Mouse (Mus musculus): ENCODE data around the gene Sod3. TPM values are rescaled to one million over a fixed set of nuclear protein-coding genes. Genes with fewer than 3 reads are reported as not detected.

Gene Sod3
- total and polyA plus RNA-seq, 2 experiments: 7.1 to 35.5 TPM

- DNase-seq (ENCODE audit: extremely low read depth, low read depth, low spot score): peak; percentile 6
- 94% methylated on average over 5 of the region's 5 CpGs for WGBS
- Histone ChIP-seq H3K9ac (ENCODE audit: low read depth, low read length) (no peak overlapping the region), H3K4me3 (ENCODE audit: insufficient read depth, low read depth, low read length) (no peak overlapping the region), H3K79me2 (ENCODE audit: control insufficient read depth, insufficient read depth, low read length) (no peaks in the 10 kb centered on the region), H3K4me1 (ENCODE audit: control insufficient read depth, insufficient read depth, low read length) (no peaks in the 10 kb centered on the region), H3K27me3 (ENCODE audit: control insufficient read depth, insufficient read depth, low read length) (no peaks in the 10 kb centered on the region), H3K27ac (replicated peaks; ENCODE audit: insufficient read depth, low read depth, low read length) (no peak overlapping the region), H3K36me3 (ENCODE audit: control insufficient read depth, insufficient read depth, low read length) (no peaks in the 10 kb centered on the region)
- no peak for TF ChIP-seq POLR2A (IDR thresholded peaks at IDR 0.05; ENCODE audit: extremely low read depth, insufficient read depth, low read length)
- no peak for TF ChIP-seq CTCF (IDR thresholded peaks at IDR 0.05; ENCODE audit: low read depth, low read length)
Measured at GRCm38 (mm10) chr5:52383748-52384147, 20.2 kb downstream of the Sod3 start.

- DNase-seq (ENCODE audit: extremely low read depth, low read depth, low spot score): no peak
- Histone ChIP-seq H3K27me3 (ENCODE audit: control insufficient read depth, insufficient read depth, low read length) (no peaks in the 10 kb centered on the region), H3K4me3 (ENCODE audit: insufficient read depth, low read depth, low read length) (no peak overlapping the region), H3K9ac (ENCODE audit: low read depth, low read length) (no peak overlapping the region), H3K4me1 (ENCODE audit: control insufficient read depth, insufficient read depth, low read length) (no peaks in the 10 kb centered on the region), H3K27ac (replicated peaks; ENCODE audit: insufficient read depth, low read depth, low read length) (no peak overlapping the region), H3K36me3 (ENCODE audit: control insufficient read depth, insufficient read depth, low read length) (peaks cover 6% of the 10 kb centered on the region), H3K79me2 (ENCODE audit: control insufficient read depth, insufficient read depth, low read length) (no peaks in the 10 kb centered on the region)
- no peak for TF ChIP-seq POLR2A (IDR thresholded peaks at IDR 0.05; ENCODE audit: extremely low read depth, insufficient read depth, low read length)
- no peak for TF ChIP-seq CTCF (IDR thresholded peaks at IDR 0.05; ENCODE audit: low read depth, low read length)
- WGBS: 88% methylated on average over 2 of the region's 2 CpGs
Measured at GRCm38 (mm10) chr5:52386016-52386415, 22.4 kb downstream of the Sod3 start.

- Histone ChIP-seq H3K4me1 (ENCODE audit: control insufficient read depth, insufficient read depth, low read length) (no peaks in the 10 kb centered on the region), H3K4me3 (ENCODE audit: insufficient read depth, low read depth, low read length) (no peak overlapping the region), H3K9ac (ENCODE audit: low read depth, low read length) (no peak overlapping the region), H3K36me3 (ENCODE audit: control insufficient read depth, insufficient read depth, low read length) (peaks cover 17% of the 10 kb centered on the region), H3K27ac (replicated peaks; ENCODE audit: insufficient read depth, low read depth, low read length) (no peak overlapping the region), H3K79me2 (ENCODE audit: control insufficient read depth, insufficient read depth, low read length) (no peaks in the 10 kb centered on the region), H3K27me3 (ENCODE audit: control insufficient read depth, insufficient read depth, low read length) (no peaks in the 10 kb centered on the region)
- DNase-seq (ENCODE audit: extremely low read depth, low read depth, low spot score): no peak
- 88% methylated on average over 7 of the region's 7 CpGs for WGBS
- TF ChIP-seq CTCF (IDR thresholded peaks at IDR 0.05; ENCODE audit: low read depth, low read length): no peak
- no peak for TF ChIP-seq POLR2A (IDR thresholded peaks at IDR 0.05; ENCODE audit: extremely low read depth, insufficient read depth, low read length)
Measured at GRCm38 (mm10) chr5:52388092-52388749, 24.6 kb downstream of the Sod3 start.

DNA sequence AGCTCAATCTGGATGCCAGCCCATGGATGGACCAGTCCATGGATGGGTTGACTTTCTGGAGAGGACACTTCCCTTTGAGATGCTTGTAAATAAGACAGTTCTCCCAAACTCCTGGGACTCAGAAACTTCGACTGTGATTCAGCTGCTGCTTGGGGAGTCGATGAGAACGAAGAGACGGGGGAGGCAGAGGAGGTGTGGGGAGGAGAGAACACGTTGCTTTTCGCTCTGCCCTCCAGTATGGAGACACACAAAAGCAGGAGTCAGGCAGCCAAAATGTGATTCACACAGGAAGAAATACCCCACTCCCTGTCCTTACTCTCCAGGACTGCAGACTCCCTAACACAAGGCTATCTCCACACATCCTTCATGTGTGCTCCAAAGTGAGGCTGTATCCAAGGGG, 26.8 kb downstream of the Sod3 start:
- no peak overlapping the region for H3K27ac ChIP-seq (replicated peaks; ENCODE audit: insufficient read depth, low read depth, low read length)
- TF ChIP-seq CTCF (IDR thresholded peaks at IDR 0.05; ENCODE audit: low read depth, low read length) (no peak), POLR2A (IDR thresholded peaks at IDR 0.05; ENCODE audit: extremely low read depth, insufficient read depth, low read length) (no peak)

DNA sequence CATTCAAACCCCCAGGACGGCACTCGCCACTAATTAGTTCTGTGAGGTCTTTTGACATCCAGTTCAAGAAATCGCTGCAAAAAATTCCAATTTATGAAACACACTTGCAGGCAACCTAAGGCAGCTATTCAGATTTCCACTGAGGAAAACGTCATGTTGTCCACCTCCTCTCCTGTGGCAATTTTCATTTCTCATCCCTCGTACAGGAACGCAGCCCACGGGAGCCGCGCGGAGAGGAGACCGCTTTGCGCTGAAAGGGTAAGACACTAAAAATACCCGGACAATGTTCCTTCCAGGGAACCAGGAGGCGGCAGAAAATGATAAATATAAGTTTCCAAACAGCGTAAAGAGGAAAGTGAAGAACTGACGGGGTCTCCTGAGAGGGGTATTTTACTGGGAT, 27.9 kb downstream of the Sod3 start:
- WGBS: 93% methylated on average over 16 of the region's 16 CpGs
- DNase-seq (ENCODE audit: extremely low read depth, low read depth, low spot score): no peak
- Histone ChIP-seq H3K79me2 (ENCODE audit: control insufficient read depth, insufficient read depth, low read length) (no peaks in the 10 kb centered on the region), H3K27ac (replicated peaks; ENCODE audit: insufficient read depth, low read depth, low read length) (no peak overlapping the region), H3K4me1 (ENCODE audit: control insufficient read depth, insufficient read depth, low read length) (no peaks in the 10 kb centered on the region), H3K4me3 (ENCODE audit: insufficient read depth, low read depth, low read length) (no peak overlapping the region), H3K36me3 (ENCODE audit: control insufficient read depth, insufficient read depth, low read length) (peaks cover 19% of the 10 kb centered on the region), H3K27me3 (ENCODE audit: control insufficient read depth, insufficient read depth, low read length) (no peaks in the 10 kb centered on the region), H3K9ac (ENCODE audit: low read depth, low read length) (no peak overlapping the region)
- TF ChIP-seq CTCF (IDR thresholded peaks at IDR 0.05; ENCODE audit: low read depth, low read length) (no peak), POLR2A (IDR thresholded peaks at IDR 0.05; ENCODE audit: extremely low read depth, insufficient read depth, low read length) (no peak)

More for the DNA sequence above, 26.8 kb downstream of the Sod3 start:
- Histone ChIP-seq H3K36me3 (ENCODE audit: control insufficient read depth, insufficient read depth, low read length) (peaks cover 17% of the 10 kb centered on the region), H3K4me1 (ENCODE audit: control insufficient read depth, insufficient read depth, low read length) (no peaks in the 10 kb centered on the region), H3K27me3 (ENCODE audit: control insufficient read depth, insufficient read depth, low read length) (no peaks in the 10 kb centered on the region), H3K79me2 (ENCODE audit: control insufficient read depth, insufficient read depth, low read length) (no peaks in the 10 kb centered on the region), H3K9ac (ENCODE audit: low read depth, low read length) (no peak overlapping the region), H3K4me3 (ENCODE audit: insufficient read depth, low read depth, low read length) (no peak overlapping the region)
- WGBS: 92% methylated on average over 6 of the region's 6 CpGs
- no peak for DNase-seq (ENCODE audit: extremely low read depth, low read depth, low spot score)

- Histone ChIP-seq H3K27me3 (ENCODE audit: control insufficient read depth, insufficient read depth, low read length) (no peaks in the 10 kb centered on the region), H3K9ac (ENCODE audit: low read depth, low read length) (no peak overlapping the region), H3K36me3 (ENCODE audit: control insufficient read depth, insufficient read depth, low read length) (peaks cover 19% of the 10 kb centered on the region), H3K4me1 (ENCODE audit: control insufficient read depth, insufficient read depth, low read length) (no peaks in the 10 kb centered on the region), H3K4me3 (ENCODE audit: insufficient read depth, low read depth, low read length) (no peak overlapping the region), H3K79me2 (ENCODE audit: control insufficient read depth, insufficient read depth, low read length) (no peaks in the 10 kb centered on the region), H3K27ac (replicated peaks; ENCODE audit: insufficient read depth, low read depth, low read length) (no peak overlapping the region)
- no peak for DNase-seq (ENCODE audit: extremely low read depth, low read depth, low spot score)
- WGBS: 94% methylated on average over 4 of the region's 4 CpGs
- no peak for TF ChIP-seq CTCF (IDR thresholded peaks at IDR 0.05; ENCODE audit: low read depth, low read length)
- no peak for TF ChIP-seq POLR2A (IDR thresholded peaks at IDR 0.05; ENCODE audit: extremely low read depth, insufficient read depth, low read length)
Measured at GRCm38 (mm10) chr5:52393756-52394155, 30.2 kb downstream of the Sod3 start.

Measured in liver, adult 2 months (tissue).